Mouse (Mus musculus) intestine, embryonic 14.5 days (tissue): Measurements from ENCODE around the gene Neb. TPM values are rescaled to one million over a fixed set of nuclear protein-coding genes. Genes with fewer than 3 reads are reported as not detected.
A peak's percentile ranks its signal among the peaks of the same experiment; 100 is the strongest.

Experiments
- ATAC-seq: fragments of 200-750 bp; cut with Nextera tagmentation; replicated peaks from 2 replicates; pipeline ENCODE4 v1.8.0; 2017; ENCODE audit warnings: low read depth, moderate number of reproducible peaks, moderate TSS enrichment, moderate library complexity; ENCODE audit not compliant: low FRiP score, low TSS enrichment
- DNase-seq: peaks from one replicate; pipeline ENCODE4 v3.0.0-alpha.2; 2018; ENCODE audit warnings: low spot score
- H3K27ac ChIP-seq: fragments of 300-500 bp; sonication (generic); 2 replicates; pipeline ENCODE4 v1.5.1; 2014; ENCODE audit warnings: low read depth, mild to moderate bottlenecking, control low read depth
- H3K27me3 ChIP-seq: fragments of 300-500 bp; sonication (generic); replicated peaks from 2 replicates; pipeline ENCODE4 v1.6.1; 2014; ENCODE audit warnings: low read length, control low read depth; ENCODE audit not compliant: control insufficient read depth, insufficient read depth
- H3K36me3 ChIP-seq: fragments of 300-500 bp; sonication (generic); 2 replicates; pipeline ENCODE4 v1.6.1; 2014; ENCODE audit warnings: low read length, control low read depth; ENCODE audit not compliant: control insufficient read depth, insufficient read depth
- H3K4me1 ChIP-seq: fragments of 300-500 bp; sonication (generic); replicated peaks from 2 replicates; pipeline ENCODE4 v1.6.1; 2014; ENCODE audit warnings: low read length, control low read depth, mixed read lengths; ENCODE audit not compliant: control insufficient read depth, insufficient read depth
- H3K4me2 ChIP-seq: fragments of 300-500 bp; sonication (generic); 2 replicates; pipeline ENCODE4 v1.6.1; 2014; ENCODE audit warnings: low read length
- H3K4me3 ChIP-seq: fragments of 300-500 bp; sonication (generic); 2 replicates; pipeline ENCODE4 v1.5.1; 2014; ENCODE audit warnings: low read depth, low read length, control low read depth, mixed read lengths
- H3K9ac ChIP-seq: fragments of 300-500 bp; sonication (generic); 2 replicates; pipeline ENCODE4 v1.6.1; 2014; ENCODE audit warnings: mild to moderate bottlenecking, low read length
- H3K9me3 ChIP-seq: fragments of 300-500 bp; sonication (generic); 2 replicates; pipeline ENCODE4 v1.6.1; 2016; ENCODE audit warnings: low read length, control low read depth; ENCODE audit not compliant: control insufficient read depth
- WGBS: fragments of 180-500 bp; shearing (Covaris S2); extraction: QIAGEN DNeasy Blood & Tissue Kit; methylation state at CpG from one replicate; pipeline ENCODE4 v1.1.7; 2014; 5-methylcytosine and 5-hydroxymethylcytosine counted together
- polyA plus RNA-seq: library from polyadenylated mRNA; unstranded; fragments of >200 nt; fragmentation: Nextera tagmentation; extraction: Ambion mirVana; gene quantifications from 2 replicates; pipeline ENCODE4 v1.2.1, GENCODE M21; 2014

The Neb gene
- polyA plus RNA-seq = 0.07 and 0.35 TPM in 2 replicates

DNA sequence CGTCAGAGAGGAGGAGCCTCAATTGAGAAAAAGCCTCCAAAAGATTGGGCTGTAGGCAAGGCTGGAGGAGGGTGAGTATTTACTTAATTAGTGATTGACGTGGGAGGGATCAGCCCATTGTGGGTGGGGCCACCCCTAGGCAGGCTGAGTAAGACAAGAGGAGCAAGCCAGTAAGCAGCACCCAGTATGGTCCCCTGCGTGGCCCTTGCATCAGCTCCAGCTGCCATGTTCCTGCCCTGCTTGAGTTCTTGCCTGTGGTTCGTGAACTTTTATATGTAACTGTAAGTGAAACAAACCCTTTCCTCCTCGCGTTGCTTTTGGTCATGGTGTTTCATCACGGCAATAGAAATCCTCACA lies at the start of gene Neb:
Neb (minus strand) TSS at position 27 of the 357 bp plus-strand sequence.
- no peaks in the 10 kb centered on the region for H3K27me3 ChIP-seq
- no peak within 1 kb of the TSS for H3K9ac ChIP-seq
- ATAC-seq (0 out of 2 replicates have a peak, but pooled peaks have one; percentile 8), DNase-seq (no peak)
- no peaks in the 10 kb centered on the region for H3K9me3 ChIP-seq
- no peaks in the 10 kb centered on the region for H3K4me1 ChIP-seq
- H3K36me3 ChIP-seq = no peaks in the 10 kb centered on the region
- no peak within 1 kb of the TSS for H3K27ac ChIP-seq
- 53% methylated on average over 7 of the region's 7 CpGs for WGBS
- H3K4me3 ChIP-seq = no peak within 1 kb of the TSS
- H3K4me2 ChIP-seq = no peak within 1 kb of the TSS

DNA sequence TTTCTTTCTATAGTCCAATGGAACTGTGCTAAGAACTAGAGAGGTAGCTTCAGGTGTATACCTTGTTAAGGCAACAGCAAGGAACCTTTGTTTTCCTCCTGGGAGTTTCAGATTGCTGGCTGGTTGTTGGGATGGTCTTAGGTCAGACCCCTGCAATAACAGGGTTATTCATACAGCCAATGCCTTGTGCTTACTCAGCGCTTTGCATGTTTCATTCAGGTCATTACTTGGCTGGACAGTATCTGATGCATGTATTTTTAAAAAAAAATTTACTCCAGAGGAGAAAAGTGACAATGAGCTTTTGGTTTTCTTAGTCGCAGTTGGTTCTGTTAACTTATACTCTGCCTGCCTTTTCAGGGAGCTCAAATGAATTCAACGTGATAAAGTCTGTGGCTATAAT lies 49.1 kb upstream of the Neb start:
- H3K36me3 ChIP-seq = no peaks in the 10 kb centered on the region
- H3K9ac ChIP-seq = no peak overlapping the region
- no peak overlapping the region for H3K4me2 ChIP-seq
- ATAC-seq (no peak), DNase-seq (no peak)
- H3K4me3 ChIP-seq = no peak overlapping the region
- no peaks in the 10 kb centered on the region for H3K27me3 ChIP-seq
- no peaks in the 10 kb centered on the region for H3K9me3 ChIP-seq
- 79% methylated on average over 3 of the region's 3 CpGs for WGBS
- peaks cover 11% of the 10 kb centered on the region for H3K4me1 ChIP-seq
- H3K27ac ChIP-seq = no peak overlapping the region

DNA sequence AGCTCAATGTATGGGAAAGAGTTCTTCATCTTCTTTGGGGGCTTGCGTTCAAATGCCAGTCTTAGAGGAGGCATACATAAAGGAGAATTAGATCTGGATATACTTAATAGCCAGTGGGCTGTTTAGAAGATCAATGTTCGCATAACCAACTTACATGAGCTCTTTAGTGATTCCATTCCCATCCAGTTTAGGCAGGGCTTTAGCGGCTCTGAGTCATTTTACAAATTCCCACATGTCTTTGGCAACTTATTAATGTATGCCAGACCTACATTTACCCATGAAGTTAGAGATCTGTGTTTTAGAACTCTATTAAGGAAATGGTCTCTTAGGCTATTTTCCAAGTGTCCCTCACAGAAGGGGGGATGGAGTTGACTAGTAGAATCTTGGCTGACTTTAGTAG lies 47.8 kb upstream of the Neb start:
- H3K27me3 ChIP-seq = no peaks in the 10 kb centered on the region

DNA sequence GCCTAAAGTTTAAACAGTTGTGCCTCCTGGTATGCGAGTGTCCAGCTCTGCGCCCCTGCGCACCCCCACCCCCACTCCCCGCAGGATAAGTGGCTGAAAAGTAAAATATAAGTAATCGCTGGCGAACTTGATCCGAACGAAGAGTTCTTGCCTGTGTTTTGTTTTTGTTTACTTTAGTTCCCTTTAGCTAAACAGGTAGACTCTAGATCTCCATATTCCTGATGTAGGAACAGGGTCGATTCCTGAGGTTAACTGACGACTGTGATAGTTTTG lies 47.2 kb upstream of the Neb start:
- Histone ChIP-seq H3K27ac (peak overlapping the region; percentile 72), H3K4me2 (peak overlapping the region; percentile 78), H3K9ac (peak overlapping the region; percentile 93), H3K36me3 (no peaks in the 10 kb centered on the region), H3K27me3 (no peaks in the 10 kb centered on the region), H3K4me3 (peak overlapping the region; percentile 89), H3K9me3 (no peaks in the 10 kb centered on the region), H3K4me1 (peaks cover 26% of the 10 kb centered on the region)
- DNase-seq = no peak
- WGBS = 10% methylated on average over 10 of the region's 10 CpGs
- ATAC-seq = no peak

More for the DNA sequence above, 47.8 kb upstream of the Neb start:
- H3K4me1 ChIP-seq = peaks cover 24% of the 10 kb centered on the region
- no peaks in the 10 kb centered on the region for H3K36me3 ChIP-seq
- H3K27ac ChIP-seq = no peak overlapping the region
- DNase-seq (no peak), ATAC-seq (no peak)
- peak overlapping the region; percentile 78; the same call in 1 of the 2 replicates for H3K4me2 ChIP-seq
- no peaks in the 10 kb centered on the region for H3K9me3 ChIP-seq
- 90% methylated on average over 3 of the region's 3 CpGs for WGBS
- H3K4me3 ChIP-seq = peak overlapping the region; percentile 89; the same call in 1 of the 2 replicates
- H3K9ac ChIP-seq = no peak overlapping the region

DNA sequence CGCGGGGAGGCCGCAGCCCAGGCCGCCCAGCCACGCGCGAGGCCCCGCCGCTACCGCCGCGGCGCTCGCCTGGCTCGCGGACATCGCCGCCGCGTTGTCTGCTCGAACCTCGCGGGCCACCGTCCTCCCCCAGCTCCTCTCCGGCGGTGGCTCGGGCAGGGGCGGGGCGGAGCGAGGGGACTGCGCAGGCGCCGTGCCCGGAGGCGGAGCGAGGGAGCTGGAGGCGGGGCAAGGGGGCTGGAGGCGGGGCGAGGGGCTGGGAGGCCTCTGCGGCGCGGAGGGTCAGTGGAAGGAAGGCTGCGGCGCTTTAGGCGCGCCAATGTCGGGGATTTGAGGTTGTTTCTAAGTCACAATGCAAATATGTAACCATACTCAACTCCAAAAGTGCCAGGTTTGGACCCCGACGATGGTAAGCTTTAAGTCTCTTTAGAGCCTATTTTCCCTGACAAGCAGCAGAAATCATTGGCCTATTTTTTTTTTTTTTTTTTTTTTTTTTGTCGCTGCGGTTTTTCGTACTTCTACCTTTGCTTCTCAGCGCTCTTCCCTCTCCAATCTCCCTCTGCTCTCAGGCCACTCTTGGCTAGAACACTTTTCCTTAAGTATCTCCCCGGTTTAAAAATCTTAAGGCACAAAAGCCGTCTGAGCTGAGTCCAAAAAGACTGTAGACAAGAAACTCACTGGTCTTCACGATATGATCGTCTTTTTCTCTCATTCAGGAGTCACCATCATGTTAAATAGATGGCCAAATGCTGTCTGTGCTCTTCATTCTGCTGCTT lies 46.7 kb upstream of the Neb start, which contains the start of gene Arl5a:
Arl5a (minus strand) TSS at position 155 of the 776 bp plus-strand sequence.
- Histone ChIP-seq H3K27me3 (no peaks in the 10 kb centered on the region), H3K27ac (peak within 1 kb of the TSS; percentile 83), H3K4me2 (peak within 1 kb of the TSS; percentile 78), H3K9me3 (no peaks in the 10 kb centered on the region), H3K4me1 (peaks cover 26% of the 10 kb centered on the region), H3K36me3 (no peaks in the 10 kb centered on the region), H3K9ac (peak within 1 kb of the TSS; percentile 93), H3K4me3 (peak within 1 kb of the TSS; percentile 89)
- ATAC-seq = peak; percentile 95
- peak; percentile 98 for DNase-seq
- under 1% methylated on average over 56 of the region's 57 CpGs for WGBS

DNA sequence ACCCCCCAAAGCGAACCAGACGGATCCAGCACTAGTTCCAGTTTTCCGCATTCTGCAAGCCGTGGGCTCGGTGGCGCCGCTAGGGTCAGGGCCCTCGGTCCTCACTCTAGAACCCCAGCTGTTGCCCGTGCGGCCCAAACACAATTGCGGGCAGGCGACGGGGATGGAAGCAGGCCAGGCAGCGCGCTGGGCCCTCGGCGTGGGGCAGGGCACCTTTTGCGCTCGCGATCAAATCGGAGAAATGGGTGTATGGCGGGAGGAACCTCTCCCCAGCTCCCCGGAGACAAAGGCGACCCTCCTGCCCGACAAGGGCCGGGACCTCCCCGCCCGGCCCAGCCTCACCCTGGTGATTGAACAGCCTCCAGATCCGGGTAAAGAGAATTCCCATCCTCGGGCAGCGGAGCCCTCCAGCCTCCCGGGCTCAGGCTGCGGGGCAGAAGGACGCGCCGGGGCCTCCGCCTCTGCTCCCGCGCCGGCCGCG lies 46.0 kb upstream of the Neb start:
- peak overlapping the region; percentile 83 for H3K27ac ChIP-seq
- H3K9ac ChIP-seq = peak overlapping the region; percentile 93
- H3K9me3 ChIP-seq = no peaks in the 10 kb centered on the region
- peaks cover 26% of the 10 kb centered on the region for H3K4me1 ChIP-seq
- H3K36me3 ChIP-seq = no peaks in the 10 kb centered on the region
- WGBS = 0% methylated on average over 38 of the region's 42 CpGs
- H3K4me3 ChIP-seq = peak overlapping the region; percentile 89
- peak; percentile 29 for ATAC-seq
- H3K27me3 ChIP-seq = no peaks in the 10 kb centered on the region
- H3K4me2 ChIP-seq = peak overlapping the region; percentile 78
- DNase-seq = peak; percentile 83

DNA sequence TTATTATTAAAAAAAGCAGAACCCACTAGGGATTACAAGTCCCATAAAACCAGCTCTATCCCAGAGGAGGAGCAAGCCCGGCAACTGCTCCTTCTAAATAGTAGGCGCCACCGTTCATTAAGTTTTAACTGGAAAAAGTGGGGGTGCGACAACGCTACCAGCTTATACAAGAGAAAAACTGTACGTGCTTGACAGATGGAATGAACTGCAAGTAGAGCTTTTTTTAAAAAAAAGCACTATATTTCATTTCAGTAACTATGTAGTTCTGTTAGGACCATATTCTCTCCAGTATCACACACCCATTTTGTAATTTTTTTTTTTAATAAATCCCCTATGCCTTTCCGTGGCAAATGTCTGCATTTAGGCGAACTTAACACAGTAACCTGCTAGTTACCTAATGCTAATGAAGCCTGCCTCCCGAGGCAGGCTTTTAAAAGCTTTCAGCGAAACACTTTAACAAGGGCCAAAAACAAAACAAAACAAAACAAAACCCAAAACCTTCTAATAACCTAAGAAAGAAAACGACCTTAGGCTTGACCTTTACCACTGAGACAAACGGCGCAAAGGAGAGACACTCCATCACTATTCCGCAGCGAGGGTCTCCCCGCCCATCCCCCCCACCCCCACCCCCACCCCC lies 45.5 kb upstream of the Neb start:
- ATAC-seq (no peak), DNase-seq (no peak)
- Histone ChIP-seq H3K9me3 (no peaks in the 10 kb centered on the region), H3K27me3 (no peaks in the 10 kb centered on the region), H3K4me2 (peak overlapping the region; percentile 78), H3K9ac (peak overlapping the region; percentile 93), H3K27ac (no peak overlapping the region), H3K36me3 (no peaks in the 10 kb centered on the region), H3K4me3 (peak overlapping the region; percentile 89), H3K4me1 (peaks cover 26% of the 10 kb centered on the region)
- under 1% methylated on average over 16 of the region's 16 CpGs for WGBS

DNA sequence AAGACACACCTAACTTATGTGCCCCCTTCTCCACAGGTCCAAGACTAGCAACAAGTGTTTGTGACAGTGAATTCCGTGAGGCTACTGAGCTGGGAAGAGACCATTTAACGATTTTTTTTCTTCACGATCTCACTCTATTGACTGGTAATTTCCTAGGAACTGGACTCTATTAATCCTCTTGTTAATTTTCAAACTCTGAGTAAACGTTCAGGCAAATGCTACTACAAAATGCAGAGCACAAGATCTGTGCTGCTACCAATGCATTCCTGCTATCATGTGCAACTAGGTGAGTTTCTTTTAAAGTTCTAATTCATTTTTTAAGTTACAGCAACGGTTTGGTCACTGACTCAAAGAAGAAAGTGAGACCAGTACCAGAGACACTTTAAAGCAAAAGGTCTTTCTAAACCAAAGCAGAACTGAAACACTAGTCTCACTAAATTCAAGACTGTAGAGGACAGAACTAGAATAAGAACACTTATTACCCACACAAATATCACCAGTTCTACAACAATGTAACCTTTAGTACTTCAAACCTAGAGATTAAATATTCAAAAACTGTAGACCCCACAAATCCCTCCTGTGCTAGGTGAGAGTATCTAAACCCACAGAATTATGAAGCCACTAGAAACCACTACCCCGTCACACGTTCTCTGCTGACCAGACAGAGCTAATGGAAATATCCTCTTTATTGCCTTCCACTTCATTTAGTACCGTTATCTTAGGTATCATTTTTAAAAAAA lies 44.8 kb upstream of the Neb start:
- ATAC-seq = no peak
- Histone ChIP-seq H3K27ac (no peak overlapping the region), H3K4me2 (peak overlapping the region; percentile 78), H3K9me3 (no peaks in the 10 kb centered on the region), H3K36me3 (no peaks in the 10 kb centered on the region), H3K9ac (peak overlapping the region; percentile 93), H3K27me3 (no peaks in the 10 kb centered on the region), H3K4me1 (peaks cover 26% of the 10 kb centered on the region), H3K4me3 (peak overlapping the region; percentile 89)
- 44% methylated on average over 8 of the region's 8 CpGs for WGBS
- DNase-seq = no peak
